Mouse (Mus musculus) thymus, adult 18-20 months (tissue): ENCODE data around the gene Apopt1.

Source experiments
- DNase-seq, 2 experiments: peaks; one replicate each; pipeline ENCODE4 v3.0.0; 2022; ENCODE audit warnings: mixed read lengths in 2 of 2

The Apopt1 gene

GRCm38 (mm10) chr12:111785174-111785573 is 72.1 kb downstream of the Apopt1 start:
- DNase-seq, result no peak

GRCm38 (mm10) chr12:111787015-111787414 is 74.0 kb downstream of the Apopt1 start:
- DNase-seq, result no peak

- DNase-seq, result no peak
These were observed 77.0 kb downstream of the Apopt1 start for GRCm38 (mm10) chr12:111790090-111790489.

- DNase-seq, result no peak
These were observed 77.6 kb downstream of the Apopt1 start for GRCm38 (mm10) chr12:111790631-111791030.

- DNase-seq, result no peak
These were observed 78.5 kb downstream of the Apopt1 start for GRCm38 (mm10) chr12:111791474-111792104.

- DNase-seq, result no peak
These were observed 81.0 kb downstream of the Apopt1 start for GRCm38 (mm10) chr12:111794102-111794501.

- no peak for DNase-seq
These were observed 81.6 kb downstream of the Apopt1 start for GRCm38 (mm10) chr12:111794526-111795179.

GRCm38 (mm10) chr12:111795180-111795895 is 82.3 kb downstream of the Apopt1 start:
- no peak for DNase-seq

GRCm38 (mm10) chr12:111797251-111797650 is 84.2 kb downstream of the Apopt1 start:
- no peak for DNase-seq

GRCm38 (mm10) chr12:111798493-111798892 is 85.4 kb downstream of the Apopt1 start:
- DNase-seq, result no peak

- no peak for DNase-seq
These were observed 87.6 kb downstream of the Apopt1 start for GRCm38 (mm10) chr12:111800459-111801183.

- no peak for DNase-seq
These were observed 90.5 kb downstream of the Apopt1 start for GRCm38 (mm10) chr12:111803538-111803937.
